Mouse (Mus musculus) adrenal gland, postnatal 4 days (tissue): ENCODE results near the gene Nup155. TPM values are rescaled to one million over a fixed set of nuclear protein-coding genes. Genes with fewer than 3 reads are reported as not detected.
A peak's percentile ranks its signal among the peaks of the same experiment; 100 is the strongest.
"Not testable (repeated sequence)": the region's sequence is repeated elsewhere in the genome, so short reads cannot be mapped to it uniquely, and the experiment has no call there.

Experiments used
- DNase-seq, 2 experiments: peaks; one replicate each; pipeline ENCODE4 v3.0.0; 2021 to 2022; ENCODE audit warnings: low spot score in 2 of 2, mixed read lengths in 2 of 2
- long read RNA-seq, 2 experiments: library from polyadenylated mRNA; stranded (forward); transcript quantifications; one replicate each; pipeline ENCODE4 v2.0.0; 2021
- total RNA-seq, 2 experiments: library from RNA; stranded (reverse); gene quantifications; 2 replicates each; pipeline ENCODE4 v1.2.3; 2021

Gene Nup155
- total RNA-seq, result 10 to 100 TPM; 33.6 to 34.3 TPM
- long read RNA-seq, experiment 1, result 0 reads
- long read RNA-seq, experiment 2, full-length matches to known transcripts, result 7 of 20 reads
- long read RNA-seq, experiment 2, partial matches to known transcripts, result 9 of 20 reads
- long read RNA-seq, experiment 2, other reads (novel, unspliced or antisense), result 4 of 20 reads

GRCm38 (mm10) chr15:8108966-8109743 is at the start of gene Nup155:
Gene Nup155 (plus strand): TSS chr15:8109273.
- DNase-seq, result peak; percentile 75 to 78

DNA sequence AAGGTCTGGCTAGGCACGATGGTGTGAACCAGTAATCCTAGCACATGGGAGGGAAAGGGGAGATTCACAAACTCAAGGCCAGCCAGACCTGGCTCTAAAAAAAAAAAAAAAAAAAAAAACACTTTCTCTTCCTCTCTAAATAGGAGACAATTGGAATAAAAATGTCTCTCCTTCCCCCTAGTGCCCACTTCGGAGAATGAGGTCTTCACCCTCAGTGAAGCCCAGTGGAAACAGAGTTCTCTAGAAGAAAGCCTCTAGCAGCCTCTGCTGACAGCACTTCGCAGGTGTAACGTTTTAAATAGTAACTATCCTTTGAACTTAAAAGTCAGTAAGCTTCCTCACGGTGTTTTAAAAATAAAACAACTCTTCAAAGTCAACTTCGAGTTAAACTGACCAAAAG is 43.9 kb upstream of the Nup155 start:
- no peak for DNase-seq

GRCm38 (mm10) chr15:8073159-8073558 is 35.9 kb upstream of the Nup155 start:
- not testable (repeated sequence) for DNase-seq

DNA sequence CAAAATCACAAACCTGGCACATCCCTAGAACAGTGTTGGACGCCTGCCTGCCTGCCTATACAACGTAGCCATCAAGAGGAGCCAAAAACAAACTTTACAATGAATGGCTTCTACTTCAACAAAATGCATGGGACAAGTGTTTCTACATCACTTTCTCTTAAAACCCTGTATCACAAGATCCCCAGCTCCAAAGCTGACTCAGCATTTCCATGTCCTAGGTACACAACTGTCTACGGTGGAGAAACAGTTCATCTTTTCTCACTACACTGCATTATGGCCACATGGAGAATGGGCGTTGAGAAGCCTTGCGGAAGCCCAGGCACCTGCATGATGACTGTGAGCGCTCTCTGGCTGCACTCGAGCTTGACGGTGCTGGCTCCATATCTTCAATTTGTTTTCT is 26.9 kb upstream of the Nup155 start:
- DNase-seq, result no peak

DNA sequence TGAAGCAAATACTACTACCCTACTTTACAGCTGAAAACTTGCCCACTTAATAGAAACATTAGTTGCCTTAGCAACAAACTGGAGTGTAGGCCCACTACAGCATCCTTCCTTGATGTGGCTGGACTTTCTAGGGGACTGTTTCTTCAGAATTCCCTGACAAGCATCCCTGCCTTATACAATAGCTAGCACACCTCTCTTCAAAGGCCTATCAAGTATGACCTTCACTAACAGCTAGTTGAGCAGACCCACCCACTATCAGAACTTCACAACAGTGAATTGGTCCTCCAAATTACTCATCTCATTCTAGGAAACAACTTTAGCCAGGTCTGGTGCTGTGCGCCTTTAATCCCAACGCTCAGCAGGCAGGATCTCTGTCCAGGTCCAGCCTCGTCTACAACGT is 21.8 kb upstream of the Nup155 start:
- DNase-seq, result no peak

DNA sequence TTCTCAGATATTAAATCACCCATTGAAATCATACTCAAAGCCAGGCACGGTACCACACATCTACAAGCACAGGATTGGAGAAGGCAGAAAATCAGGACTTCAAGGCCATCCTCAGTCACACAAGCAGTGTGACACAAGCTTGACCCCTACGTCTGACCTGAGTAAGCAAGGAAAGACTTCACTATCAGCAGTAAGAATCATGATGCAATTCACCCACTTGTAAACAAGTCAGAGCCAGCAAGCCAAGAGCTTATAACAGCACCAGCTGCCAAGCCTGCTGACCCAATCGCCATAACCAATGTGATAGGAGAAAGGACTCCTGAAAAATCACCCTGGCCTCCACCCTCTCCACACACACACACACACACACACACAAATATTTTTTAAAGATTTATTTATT is 20.4 kb upstream of the Nup155 start:
- DNase-seq, result no peak

- DNase-seq, result no peak
Observed at GRCm38 (mm10) chr15:8090685-8091084, 18.4 kb upstream of the Nup155 start.

GRCm38 (mm10) chr15:8092668-8093067 is 16.4 kb upstream of the Nup155 start:
- not testable (repeated sequence) for DNase-seq

- DNase-seq, result peak in 1 of 2 experiments; percentile 22
Observed at GRCm38 (mm10) chr15:8097853-8098252, 11.2 kb upstream of the Nup155 start.

DNA sequence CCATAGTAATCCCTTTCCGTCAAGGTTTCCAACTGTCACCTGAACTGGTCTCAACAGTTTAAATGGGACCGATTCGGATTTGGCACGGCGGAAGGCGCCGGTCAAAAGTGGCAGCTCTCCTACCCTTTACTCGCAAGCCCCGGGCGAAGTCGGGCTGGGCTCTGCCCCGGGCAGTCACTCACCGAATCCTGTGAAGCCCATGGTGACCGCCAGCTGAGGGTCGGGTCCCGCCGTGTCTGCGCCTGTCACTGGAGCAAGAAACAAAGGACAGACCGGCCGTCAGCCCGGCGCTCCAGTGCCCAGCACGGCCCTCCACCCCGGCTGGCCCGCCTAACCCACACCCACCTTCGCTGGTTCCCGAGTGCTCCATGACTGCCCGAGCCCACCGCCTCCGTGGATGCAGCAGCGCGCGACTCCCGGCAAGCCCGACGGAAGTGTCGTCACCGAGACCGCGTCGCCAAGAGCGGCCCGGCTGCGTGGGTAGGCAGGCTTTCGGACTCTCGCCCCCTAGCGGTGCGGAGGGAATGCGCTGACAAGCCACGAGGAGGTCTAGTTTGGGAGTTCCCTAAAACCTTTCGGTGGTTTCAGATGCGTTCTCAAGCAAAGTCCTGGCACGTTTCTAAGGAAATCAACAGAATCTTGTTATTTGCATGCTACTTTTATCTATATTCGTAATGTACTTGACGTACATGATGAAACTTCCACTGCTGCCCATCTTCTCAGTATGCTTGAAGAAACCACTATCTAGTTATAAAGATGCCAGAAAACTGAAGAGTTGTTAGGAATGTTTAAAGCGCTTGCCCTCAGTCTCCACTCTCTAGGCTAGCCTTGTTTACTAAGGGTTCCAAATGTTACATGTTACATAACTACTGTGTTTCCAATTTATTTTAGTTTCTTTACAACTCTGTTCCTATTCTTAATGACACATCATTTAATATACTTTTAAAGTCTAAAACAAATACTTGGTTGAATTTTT is 10.0 kb upstream of the Nup155 start, which contains the start of gene Wdr70:
Gene Wdr70 (minus strand): TSS at position 436 of the 976 bp plus-strand sequence.
- peak; percentile 94 to 97 for DNase-seq

GRCm38 (mm10) chr15:8101975-8102542 is 7.0 kb upstream of the Nup155 start:
- not testable (repeated sequence) for DNase-seq

DNA sequence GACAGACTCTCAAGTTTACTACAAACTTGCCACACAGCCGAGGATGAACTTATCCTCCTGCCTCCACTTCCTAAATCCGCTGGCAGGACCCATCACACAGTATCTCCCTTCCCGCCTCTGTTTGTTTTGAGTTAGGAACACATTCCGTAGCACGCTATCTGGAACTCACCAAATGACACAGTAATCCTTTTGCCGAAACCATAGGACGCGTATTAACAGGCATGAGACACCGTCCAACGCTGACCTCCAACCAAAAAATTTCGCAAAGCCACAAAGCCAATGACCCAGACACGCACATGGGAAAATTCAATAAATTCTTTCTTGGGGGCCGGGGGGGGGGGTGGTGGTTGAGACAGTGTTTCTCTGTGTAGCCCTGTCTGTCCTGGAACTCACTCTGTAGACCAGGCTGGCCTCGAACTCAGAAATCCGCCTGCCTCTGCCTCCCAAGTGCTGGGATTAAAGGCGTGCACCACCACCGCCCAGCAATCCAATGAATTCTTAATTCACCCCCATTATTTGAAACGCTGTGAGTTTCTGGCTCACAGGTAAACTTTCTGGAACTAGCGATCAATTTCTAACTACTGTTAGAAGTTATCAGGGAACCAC is 610 bp upstream of the Nup155 start:
- DNase-seq, result no peak

GRCm38 (mm10) chr15:8109782-8110181 is 709 bp downstream of the Nup155 start:
- DNase-seq, result no peak

GRCm38 (mm10) chr15:8129281-8129680 is 20.2 kb downstream of the Nup155 start:
- DNase-seq, result no peak

GRCm38 (mm10) chr15:8131268-8131667 is 22.2 kb downstream of the Nup155 start:
- no peak for DNase-seq

DNA sequence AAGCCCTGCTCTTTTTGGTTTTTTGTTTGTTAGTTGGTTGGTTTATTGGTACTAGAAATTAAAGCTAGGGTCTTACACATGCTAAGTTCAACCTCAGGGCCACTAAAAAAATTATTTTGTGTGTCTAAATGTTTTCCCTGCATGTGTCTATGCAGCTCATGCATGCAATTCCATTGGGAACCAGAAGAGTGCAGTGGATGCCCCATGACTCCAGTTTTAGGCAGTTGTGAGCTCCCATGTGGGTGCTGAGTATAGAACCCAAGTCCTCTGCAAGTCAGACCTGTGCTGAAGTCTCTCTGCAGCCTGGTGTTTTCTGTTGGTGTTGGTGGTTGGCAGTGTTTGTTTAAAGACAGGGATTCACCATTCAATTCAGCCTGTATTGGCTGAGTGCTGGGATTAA is 22.7 kb downstream of the Nup155 start:
- no peak for DNase-seq

GRCm38 (mm10) chr15:8135606-8136005 is 26.5 kb downstream of the Nup155 start:
- no peak for DNase-seq

DNA sequence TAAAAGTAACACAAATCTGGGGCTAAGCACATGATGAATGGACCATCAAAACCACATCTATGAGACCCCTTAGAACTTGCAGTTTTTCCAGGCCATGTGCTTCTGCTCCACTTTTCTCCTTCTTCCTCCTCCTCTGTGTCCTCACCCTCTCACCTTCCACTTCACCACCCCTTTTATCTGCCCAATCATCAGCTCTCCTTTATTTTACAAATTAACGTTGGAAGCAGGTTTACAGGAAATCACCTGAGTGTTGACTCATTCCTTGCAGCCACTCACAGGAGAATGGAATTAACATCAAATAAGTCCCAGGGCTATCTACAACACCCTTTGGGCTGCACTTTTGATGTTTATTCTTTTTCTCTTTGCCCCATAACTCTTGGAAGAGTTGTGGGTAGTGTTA is 52.8 kb downstream of the Nup155 start:
- no peak for DNase-seq

- DNase-seq, result peak; percentile 85 to 94
Observed at GRCm38 (mm10) chr15:8168591-8169265, 59.7 kb downstream of the Nup155 start, which contains the start of gene Cplane1. Gene Cplane1 (plus strand): TSS chr15:8169106.

- no peak for DNase-seq
Observed at GRCm38 (mm10) chr15:8169266-8169746, 60.2 kb downstream of the Nup155 start.
